14 mouse cellular contexts compared by ENCODE assay signal in the genomic region with DNA sequence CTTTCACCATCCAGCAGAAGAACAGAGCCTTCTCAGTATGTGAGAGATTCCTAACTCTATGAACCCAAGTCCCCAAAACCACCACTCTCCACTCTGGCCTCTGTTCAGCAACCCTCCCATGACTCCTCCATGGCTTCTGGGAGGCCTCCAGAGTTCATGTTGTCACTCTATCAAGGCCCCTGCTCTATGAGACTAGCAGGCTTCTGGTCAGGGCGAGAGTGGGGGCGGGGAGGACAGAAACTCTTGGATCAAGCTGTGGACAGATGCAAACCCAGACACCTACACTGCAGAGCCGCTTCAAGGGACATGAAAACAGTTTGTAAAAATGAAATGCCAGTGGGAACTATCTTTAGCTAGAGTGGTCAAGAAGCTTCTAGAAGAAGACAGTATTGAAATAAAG.
DNase-seq lines count a peak whose midpoint lies in the region.
"Had no signal": no experiment of that assay in that cellular context is flagged by ENCODE, and none has a peak within 500 bp of the region (broad histone marks: within the 10 kb centered on the region; RNA-seq: fewer than 3 reads in every experiment).

No protein-coding gene starts in this region.

- intact Hi-C loops in heart, postnatal 14 days (cut with DNase I), result no loop called here

- peak; percentile 77 for DNase-seq in heart, adult 11 months
- no peak for DNase-seq in heart, postnatal 14 days
- peak; percentile 32 for DNase-seq in kidney, postnatal 10 days
- no peak for DNase-seq in kidney, adult 8-10 months
- peak; percentile 50 for DNase-seq in testis, postnatal 10 days (ENCODE audit: low spot score)
- DNase-seq in testis, postnatal 14 days (ENCODE audit: low spot score), result no peak
- DNase-seq: adrenal gland, adult 8-10 months; adrenal gland, postnatal 14 days; adrenal gland, postnatal 36 days; B cell, adult 2 months; cerebellum, adult 11-12 months; cerebellum, adult 2 months; cerebellum, adult 9-10 months; cerebellum, postnatal 25 days had no signal

Comparison
In these comparisons a context has a peak if more than half of its experiments do, and no peak if none do; other contexts are left out.
1. DNase-seq: peak in heart, adult 11 months (single experiment), kidney, postnatal 10 days (single experiment) and testis, postnatal 10 days (single experiment); none in heart, postnatal 14 days (0 of 2), kidney, adult 8-10 months (0 of 2) and testis, postnatal 14 days (single experiment).